Mouse (Mus musculus) cerebral cortex, adult 2 months (tissue): ENCODE data around the gene Polr1b.

Experiments used
- WGBS: fragments of 180-500 bp; shearing (Covaris S2); methylation state at CpG from one replicate; pipeline ENCODE4 v1.1.7; 2018; 5-methylcytosine and 5-hydroxymethylcytosine counted together

The Polr1b gene

GRCm38 (mm10) chr2:129118061-129118460 lies 17.3 kb downstream of the Polr1b start:
- 96% methylated on average over 12 of the region's 12 CpGs for WGBS

DNA sequence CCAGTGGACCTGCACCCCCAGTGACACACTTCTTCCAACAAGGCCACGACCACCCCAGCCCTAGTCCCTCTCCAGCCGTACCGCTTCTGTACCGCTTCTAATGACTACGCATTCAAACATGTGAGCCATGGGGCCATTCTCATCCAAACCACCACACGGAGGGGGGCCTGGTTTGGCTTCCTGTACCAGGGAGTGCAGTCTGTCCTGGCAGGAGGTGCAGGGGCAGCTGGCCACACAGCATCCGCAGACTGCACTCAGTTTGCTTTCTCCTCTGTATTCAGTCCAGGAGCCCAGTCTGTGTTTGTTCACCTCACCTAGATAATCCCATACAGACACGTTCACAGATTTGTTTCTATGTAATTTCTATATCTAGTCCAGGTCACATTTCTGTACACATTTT lies 21.2 kb downstream of the Polr1b start:
- 94% methylated on average over 8 of the region's 8 CpGs for WGBS

GRCm38 (mm10) chr2:129129412-129129929 lies 28.7 kb downstream of the Polr1b start, which contains the start of gene Chchd5:
Gene Chchd5 (plus strand): TSS chr2:129129700.
- WGBS: under 1% methylated on average over 35 of the region's 35 CpGs

GRCm38 (mm10) chr2:129129987-129130545 lies 29.3 kb downstream of the Polr1b start:
- 20% methylated on average over 18 of the region's 18 CpGs for WGBS

DNA sequence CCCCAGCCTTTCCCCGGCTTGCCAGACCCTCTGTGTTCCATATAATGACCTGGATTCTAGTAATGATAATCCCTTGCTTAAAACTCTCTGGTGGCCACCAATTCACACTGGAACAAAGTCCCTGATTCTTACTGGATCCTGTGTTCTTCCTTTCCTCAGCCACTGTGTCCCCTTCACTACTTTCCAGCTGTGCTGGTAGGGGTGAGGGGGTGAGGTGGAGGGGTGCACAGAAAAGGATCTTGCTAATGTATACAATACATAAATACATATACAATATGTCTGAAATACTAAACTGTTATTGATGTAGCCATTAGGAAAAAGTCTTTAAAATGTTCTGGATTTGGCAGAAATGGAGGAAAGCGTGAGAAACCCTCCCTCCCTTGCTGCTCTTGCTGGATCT lies 30.0 kb downstream of the Polr1b start:
- WGBS: 92% methylated on average over 2 of the region's 2 CpGs

DNA sequence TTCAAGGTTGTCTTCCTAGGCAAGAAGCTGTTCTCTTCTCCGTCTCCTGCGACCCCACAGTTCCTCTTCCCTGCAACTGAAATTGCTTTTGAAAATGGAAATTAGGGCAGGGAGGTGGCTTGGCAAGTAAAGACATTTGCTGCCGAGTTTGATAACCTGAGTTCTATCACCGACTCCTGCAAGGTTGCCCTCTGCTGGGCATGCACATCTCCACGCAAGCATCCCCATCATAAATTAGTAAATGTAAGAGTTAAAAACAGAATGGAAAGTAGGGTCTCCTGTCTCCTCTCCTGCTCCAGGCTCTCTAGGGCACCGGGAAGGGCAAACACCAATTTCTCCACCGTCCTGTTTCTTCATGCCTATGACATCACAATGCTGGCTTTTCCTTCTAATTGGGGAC lies 31.4 kb downstream of the Polr1b start:
- WGBS: 91% methylated on average over 7 of the region's 7 CpGs

- WGBS: 68% methylated on average over 14 of the region's 14 CpGs
Observed at GRCm38 (mm10) chr2:129133006-129133805, 32.4 kb downstream of the Polr1b start.

DNA sequence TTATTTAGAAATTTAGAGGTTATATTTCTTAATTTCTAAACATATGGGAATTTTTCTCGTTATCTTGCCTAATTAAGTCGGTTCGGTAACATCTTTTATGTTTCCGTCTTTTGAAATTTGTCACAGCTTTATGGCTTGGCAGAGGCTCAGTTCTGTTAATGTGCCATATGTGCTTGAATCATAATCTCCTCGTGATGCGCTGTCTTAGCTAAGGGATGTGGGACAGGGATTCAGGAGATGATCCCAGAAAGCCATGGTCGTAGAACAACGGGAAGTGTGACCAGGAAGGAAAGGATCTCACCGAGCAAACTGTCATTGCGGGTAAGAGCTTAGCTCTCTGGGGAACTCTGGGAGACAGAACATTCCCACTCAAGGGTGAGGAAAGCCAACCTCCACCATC lies 39.1 kb downstream of the Polr1b start:
- WGBS: 48% methylated on average over 10 of the region's 10 CpGs

DNA sequence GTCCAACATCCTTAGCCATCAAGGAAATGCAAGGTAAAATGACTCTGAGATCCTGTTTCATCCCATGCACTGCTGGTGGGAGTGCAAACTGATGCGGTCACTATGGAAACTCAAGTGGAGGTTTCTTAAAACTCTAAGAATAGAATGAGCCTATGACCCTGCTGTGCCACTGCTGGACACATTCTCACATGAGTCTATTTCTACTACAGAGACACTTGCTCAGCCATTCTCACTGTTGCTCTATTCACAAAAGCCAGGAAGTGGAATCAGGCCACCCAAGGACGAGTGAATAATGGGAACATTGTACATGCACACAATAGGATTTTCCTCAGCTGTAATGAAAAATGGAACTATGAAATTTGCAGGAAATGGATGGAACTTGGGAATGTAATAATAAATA lies 48.0 kb downstream of the Polr1b start:
- WGBS: 45% methylated on average over 2 of the region's 2 CpGs

GRCm38 (mm10) chr2:129150386-129150785 lies 49.6 kb downstream of the Polr1b start:
- 80% methylated on average over 5 of the region's 5 CpGs for WGBS

GRCm38 (mm10) chr2:129151111-129151510 lies 50.3 kb downstream of the Polr1b start:
- WGBS: 57% methylated on average over 9 of the region's 9 CpGs

DNA sequence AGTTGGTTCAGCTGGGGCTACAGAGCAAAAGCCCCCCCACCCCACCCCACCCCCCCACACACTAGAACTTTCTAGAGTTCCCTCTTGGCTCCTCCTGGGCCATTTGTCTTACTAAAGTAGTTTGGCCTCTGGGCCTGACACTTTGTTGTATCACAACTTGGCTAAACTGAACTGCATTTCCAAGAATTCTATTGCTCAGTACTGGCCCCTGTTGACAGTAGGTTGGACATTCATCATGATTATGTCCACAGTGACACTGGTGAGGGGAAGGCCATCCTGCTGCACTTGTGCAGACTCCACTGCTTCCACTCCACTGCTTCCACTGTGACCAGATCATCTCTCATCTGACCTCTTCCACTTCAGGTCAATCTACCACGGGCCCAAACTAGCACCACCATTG lies 52.0 kb downstream of the Polr1b start:
- WGBS: 87% methylated on average over 1 of the region's 1 CpGs

- 75% methylated on average over 5 of the region's 5 CpGs for WGBS
Observed at GRCm38 (mm10) chr2:129164815-129165214, 64.0 kb downstream of the Polr1b start.

DNA sequence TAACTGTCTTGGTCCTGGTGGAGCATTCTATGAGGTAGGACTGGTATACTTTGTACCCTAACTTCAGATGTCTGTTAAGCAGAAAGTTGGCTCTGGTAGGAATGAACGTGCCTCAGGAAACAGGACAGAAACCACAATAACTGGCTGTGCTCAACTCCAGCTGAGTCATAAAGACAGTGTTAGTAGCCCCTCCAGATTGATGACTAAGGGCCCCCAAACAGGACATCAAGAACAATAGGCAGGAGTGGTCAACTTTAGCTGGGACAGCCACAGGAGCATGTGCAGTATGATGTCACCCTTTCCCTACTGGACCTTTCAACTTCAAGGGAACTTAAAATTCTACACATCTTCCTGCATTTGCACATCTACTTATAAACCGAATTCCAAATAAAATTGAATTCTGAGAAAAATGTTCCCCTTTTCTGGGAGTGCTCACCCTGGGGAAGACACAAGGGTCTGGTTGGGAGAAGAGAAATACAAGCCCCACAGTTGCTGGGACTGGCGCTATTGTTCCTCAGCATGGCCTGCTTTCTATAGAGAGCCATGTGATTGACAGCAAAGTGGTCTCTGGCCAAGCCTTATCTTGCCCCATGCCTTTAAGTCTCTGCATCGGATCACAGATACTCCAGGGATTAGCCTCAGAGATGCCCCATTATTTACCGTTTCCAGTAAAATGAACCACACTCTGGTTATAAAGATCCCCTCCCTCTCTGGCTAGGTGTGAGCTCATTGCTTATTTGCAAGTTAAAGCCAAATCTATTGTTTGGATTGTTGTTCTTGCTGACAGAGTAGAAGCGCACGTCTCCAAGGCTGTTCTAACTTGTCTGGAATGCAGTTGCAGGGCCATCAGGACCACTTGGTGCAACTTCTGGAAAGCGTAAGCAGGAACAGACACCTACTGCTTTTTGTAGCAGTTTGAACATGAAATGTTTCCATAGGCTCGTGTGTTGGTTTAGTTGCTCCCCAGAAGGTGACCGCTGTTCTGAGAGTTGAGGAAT lies 66.0 kb downstream of the Polr1b start:
- 62% methylated on average over 10 of the region's 10 CpGs for WGBS

GRCm38 (mm10) chr2:129173386-129173785 lies 72.6 kb downstream of the Polr1b start:
- WGBS: 62% methylated on average over 10 of the region's 10 CpGs

DNA sequence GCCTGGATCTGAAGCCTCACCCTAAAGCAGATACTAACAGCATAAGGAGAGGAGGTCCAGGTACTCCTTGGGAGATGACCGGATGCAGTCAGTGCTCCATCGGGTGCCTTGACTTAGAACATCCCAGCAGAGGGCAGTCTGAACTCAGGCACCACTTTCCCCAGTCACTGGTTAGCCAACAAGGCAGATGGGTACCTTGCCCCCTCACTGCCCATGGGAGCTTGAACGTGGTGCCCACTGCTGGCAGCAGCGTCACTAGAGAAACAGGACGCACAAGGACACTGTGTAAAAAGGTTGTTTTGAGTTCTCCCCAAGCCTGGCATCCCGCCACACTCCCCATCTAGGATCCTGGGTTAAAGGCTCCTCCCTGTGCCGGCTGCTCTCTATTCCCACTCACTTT lies 73.7 kb downstream of the Polr1b start:
- 20% methylated on average over 7 of the region's 7 CpGs for WGBS

DNA sequence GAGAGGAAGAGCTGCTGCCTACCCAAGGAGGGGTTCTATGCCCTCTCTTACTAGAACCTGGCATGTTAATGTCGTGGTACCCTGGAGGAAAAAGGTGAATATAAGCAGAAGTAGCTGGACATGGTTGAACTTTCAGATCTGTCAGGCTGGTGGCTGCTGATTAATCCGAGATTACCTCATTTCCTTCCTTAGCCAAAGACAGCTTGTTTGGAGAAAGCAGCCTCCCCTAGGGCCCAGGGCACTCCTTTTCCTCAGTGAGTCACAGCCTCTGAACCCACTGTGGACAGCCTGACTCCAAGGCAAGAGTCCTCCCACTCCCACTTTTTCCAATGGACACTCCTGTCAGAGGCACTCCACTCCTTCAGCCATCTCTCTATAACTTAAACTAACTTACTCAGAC lies 74.8 kb downstream of the Polr1b start:
- 69% methylated on average over 2 of the region's 2 CpGs for WGBS
